ENCODE assay signal across 22 mouse cellular contexts in the genomic region with DNA sequence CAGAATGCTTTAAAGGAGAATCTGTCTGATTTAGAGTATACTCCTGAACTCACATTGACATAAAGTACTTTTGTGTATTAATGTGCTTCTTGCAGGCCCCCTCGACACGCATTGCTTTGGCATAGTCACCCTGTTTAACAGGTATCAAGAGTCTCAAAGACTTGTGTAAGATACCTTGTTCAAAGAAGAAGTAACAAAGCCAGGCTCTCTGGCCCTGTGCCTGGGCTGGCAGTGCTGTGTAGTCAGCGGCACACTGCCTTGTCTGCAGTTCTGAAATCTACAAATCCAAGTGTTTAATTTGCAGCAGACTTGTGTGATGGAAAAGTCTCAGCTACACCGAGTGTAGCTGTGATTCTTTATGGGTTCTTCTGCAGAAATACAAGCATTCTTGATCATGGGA. TPM values are rescaled to one million over a fixed set of nuclear protein-coding genes. Genes with fewer than 3 reads are reported as not detected.
DNase-seq lines count a peak whose midpoint lies in the region; ATAC-seq and TF ChIP-seq lines count a peak whose summit lies in the region.
"Had no signal": no experiment of that assay in that cellular context is flagged by ENCODE, and none has a peak within 500 bp of the region (broad histone marks: within the 10 kb centered on the region; RNA-seq: fewer than 3 reads in every experiment).

No protein-coding gene starts in this region.

- no peak for DNase-seq in layer of hippocampus, adult 2 months (ENCODE audit: low spot score in 2 of 2)
- no peak for DNase-seq in layer of hippocampus, adult 9-10 months (ENCODE audit: low spot score)
- peak; percentile 84 for DNase-seq in brain, embryonic 14.5 days (ENCODE audit: low read depth)
- DNase-seq in forebrain, embryonic 14.5 days (ENCODE audit: low spot score) = peak; percentile 75
- peak; percentile 55 for DNase-seq in lung, postnatal 10 days
- DNase-seq: adrenal gland, adult 8-10 months; cerebellum, adult 11-12 months; heart, postnatal 36 days; kidney, adult 9 months; kidney, postnatal 25 days; layer of hippocampus, adult 9-11 months; spleen, adult 18-20 months; thymus, postnatal 14 days had no signal

- H3K27me3 ChIP-seq in forebrain, embryonic 14.5 days (replicated peaks; ENCODE audit: control insufficient read depth, insufficient read depth, low read length) = no peaks in the 10 kb centered on the region
- H3K27me3 ChIP-seq in intestine, embryonic 16.5 days (replicated peaks; ENCODE audit: control insufficient read depth, insufficient read depth, low read length) = no peaks in the 10 kb centered on the region
- H3K27me3 ChIP-seq: midbrain, embryonic 12.5 days; neural tube, embryonic 12.5 days had no signal

- no peak for TF ChIP-seq POLR2A in brain, embryonic 14.5 days (IDR thresholded peaks at IDR 0.05; ENCODE audit: borderline replicate concordance, extremely low read depth, insufficient read depth, insufficient read length, poor library complexity, severe bottlenecking)

- TF ChIP-seq CTCF in layer of hippocampus, adult 2 months (conservative IDR thresholded peaks at IDR 0.05) = no peak
- no peak for TF ChIP-seq CTCF in brain, embryonic 14.5 days (IDR thresholded peaks at IDR 0.05; ENCODE audit: borderline replicate concordance, extremely low read depth, insufficient read depth, insufficient read length)

- H3K9me3 ChIP-seq in forebrain, embryonic 14.5 days (replicated peaks; ENCODE audit: control insufficient read depth, low read length) = no peaks in the 10 kb centered on the region
- H3K9me3 ChIP-seq in intestine, embryonic 16.5 days (ENCODE audit: control insufficient read depth, low read length) = no peaks in the 10 kb centered on the region
- H3K9me3 ChIP-seq: limb, embryonic 10.5 days; midbrain, embryonic 12.5 days; neural tube, embryonic 12.5 days had no signal

- peaks cover 62% of the 10 kb centered on the region for H3K36me3 ChIP-seq in forebrain, embryonic 14.5 days (ENCODE audit: control insufficient read depth, insufficient read depth, low read length)
- H3K36me3 ChIP-seq in intestine, embryonic 16.5 days (ENCODE audit: control insufficient read depth, insufficient read depth, low read length) = no peaks in the 10 kb centered on the region; the same call in 1 of the 2 replicates

- no peak overlapping the region for H3K4me2 ChIP-seq in forebrain, embryonic 14.5 days (ENCODE audit: low read length)
- H3K4me2 ChIP-seq in intestine, embryonic 16.5 days (ENCODE audit: low read depth, low read length) = no peak overlapping the region
- H3K4me2 ChIP-seq: hindbrain, embryonic 14.5 days; liver, embryonic 11.5 days; midbrain, embryonic 12.5 days; neural tube, embryonic 12.5 days had no signal

- no peak overlapping the region for H3K9ac ChIP-seq in forebrain, embryonic 14.5 days (ENCODE audit: low read length)
- H3K9ac ChIP-seq in intestine, embryonic 16.5 days (ENCODE audit: low read depth, low read length) = no peak overlapping the region
- H3K9ac ChIP-seq: hindbrain, embryonic 14.5 days; midbrain, embryonic 12.5 days; neural tube, embryonic 12.5 days had no signal

- H3K4me1 ChIP-seq in forebrain, embryonic 14.5 days (ENCODE audit: control insufficient read depth, insufficient read depth, low read length) = peaks cover 30% of the 10 kb centered on the region
- H3K4me1 ChIP-seq in intestine, embryonic 16.5 days (ENCODE audit: control insufficient read depth, insufficient read depth, low read length) = peaks cover 15% of the 10 kb centered on the region

- peak overlapping the region; percentile 84; the same call in 1 of the 2 replicates for H3K27ac ChIP-seq in layer of hippocampus, adult 2 months
- H3K27ac ChIP-seq in forebrain, embryonic 14.5 days (ENCODE audit: low read depth, low read length) = peak overlapping the region; percentile 80
- no peak overlapping the region for H3K27ac ChIP-seq in intestine, embryonic 16.5 days (ENCODE audit: low read length)
- H3K27ac ChIP-seq: hindbrain, embryonic 14.5 days; left cerebral cortex, adult 2 months; limb, embryonic 10.5 days; macrophage; midbrain, embryonic 12.5 days; neural tube, embryonic 12.5 days had no signal

- WGBS in forebrain, embryonic 14.5 days = 48% methylated on average over 4 of the region's 4 CpGs
- 92% methylated on average over 4 of the region's 4 CpGs for WGBS in intestine, embryonic 16.5 days

- no peak for ATAC-seq in forebrain, embryonic 14.5 days
- no peak for ATAC-seq in megakaryocyte, adult 5-6 weeks (ENCODE audit: poor library complexity, severe bottlenecking)
- no peak for ATAC-seq in intestine, embryonic 16.5 days

- no peak overlapping the region for H3K4me3 ChIP-seq in layer of hippocampus, adult 2 months
- H3K4me3 ChIP-seq in forebrain, embryonic 14.5 days (ENCODE audit: low read depth, low read length) = no peak overlapping the region
- H3K4me3 ChIP-seq in intestine, embryonic 16.5 days (ENCODE audit: low read length) = no peak overlapping the region
- H3K4me3 ChIP-seq: left cerebral cortex, adult 2 months; limb, embryonic 10.5 days; midbrain, embryonic 12.5 days; neural tube, embryonic 12.5 days had no signal

RNA-seq across cellular contexts. Expression of a gene that starts 38.2 kb away (rescaled TPM):
- 100 to 1,000 TPM; 124 to 129 TPM for total RNA-seq in layer of hippocampus, adult 2 months (2021)
- polyA plus RNA-seq in brain, embryonic 14.5 days (2012; rRNA removed) = 115 and 116 TPM in 2 replicates
- 97.7 and 109 TPM in 2 replicates for polyA plus RNA-seq in forebrain, embryonic 14.5 days (2014; fragmentation: Nextera tagmentation; extraction: Ambion mirVana)
- total RNA-seq in megakaryocyte, adult 5-6 weeks (2015) = 12.8 and 18.0 TPM in 2 replicates
- 34.8 and 36.4 TPM in 2 replicates for total RNA-seq in megakaryocyte, adult 5-6 weeks (2017)
- polyA plus RNA-seq in intestine, embryonic 16.5 days (2015; fragmentation: Nextera tagmentation; extraction: Ambion mirVana) = 36.1 and 44.2 TPM in 2 replicates

RNA-seq across cellular contexts. Expression of a gene that starts 47.6 kb away (rescaled TPM):
- 1 to 10 TPM; 7.9 to 8.2 TPM for total RNA-seq in layer of hippocampus, adult 2 months (2021)
- polyA plus RNA-seq in brain, embryonic 14.5 days (2012; rRNA removed) = 10.4 and 13.3 TPM in 2 replicates
- polyA plus RNA-seq in forebrain, embryonic 14.5 days (2014; fragmentation: Nextera tagmentation; extraction: Ambion mirVana) = 2.4 TPM in 2 replicates
- not detected in 2 replicates for total RNA-seq in megakaryocyte, adult 5-6 weeks (2015)
- 0.45 TPM in 1 of 2 replicates, not detected in the other for total RNA-seq in megakaryocyte, adult 5-6 weeks (2017)
- polyA plus RNA-seq in intestine, embryonic 16.5 days (2015; fragmentation: Nextera tagmentation; extraction: Ambion mirVana) = 1.5 and 2.5 TPM in 2 replicates
- polyA plus RNA-seq: macrophage had no signal

RNA-seq across cellular contexts. Expression of a gene that starts 50.1 kb away (rescaled TPM):
- 1 to 10 TPM; 3.2 to 3.3 TPM for total RNA-seq in layer of hippocampus, adult 2 months (2021)
- polyA plus RNA-seq in brain, embryonic 14.5 days (2012; rRNA removed) = 0.64 and 1.7 TPM in 2 replicates
- 0.80 and 1.2 TPM in 2 replicates for polyA plus RNA-seq in forebrain, embryonic 14.5 days (2014; fragmentation: Nextera tagmentation; extraction: Ambion mirVana)
- 4.5 TPM in 2 replicates for total RNA-seq in megakaryocyte, adult 5-6 weeks (2015)
- 3.0 and 4.6 TPM in 2 replicates for total RNA-seq in megakaryocyte, adult 5-6 weeks (2017)
- polyA plus RNA-seq in intestine, embryonic 16.5 days (2015; fragmentation: Nextera tagmentation; extraction: Ambion mirVana) = 4.6 and 5.2 TPM in 2 replicates

Comparison
In these comparisons a context has a peak if more than half of its experiments do, and no peak if none do; other contexts are left out.
1. DNase-seq: peak in brain, embryonic 14.5 days (single experiment), forebrain, embryonic 14.5 days (single experiment) and lung, postnatal 10 days (single experiment); none in layer of hippocampus, adult 2 months (0 of 2) and layer of hippocampus, adult 9-10 months (single experiment).